Mouse (Mus musculus) CH12.LX (cell line): Measurements from ENCODE around the gene Pus7l. TPM values are rescaled to one million over a fixed set of nuclear protein-coding genes. Genes with fewer than 3 reads are reported as not detected.

Experiments used
- DNase-seq: peaks from one replicate; pipeline ENCODE4 v3.0.0-alpha.2; 2013; ENCODE audit errors: extremely low read depth
- H3K27ac ChIP-seq: 2 replicates; pipeline ENCODE4 v1.5.1; 2012; ENCODE audit warnings: low read depth, mild to moderate bottlenecking, control low read depth, moderate library complexity; ENCODE audit not compliant: insufficient read depth
- H3K27me3 ChIP-seq: replicated peaks from 2 replicates; pipeline ENCODE3; 2012; ENCODE audit warnings: inconsistent platforms
- H3K36me3 ChIP-seq, 2 experiments: replicated peaks in 1 of 2; 2 replicates each; pipeline versions ENCODE3 to v1.6.1; 2012; ENCODE audit warnings: inconsistent platforms in 1 of 2, low read length in 1 of 2, mild to moderate bottlenecking in 1 of 2, mixed read lengths in 1 of 2, moderate library complexity in 1 of 2; ENCODE audit not compliant: control insufficient read depth in 1 of 2, insufficient read depth in 1 of 2
- H3K4me1 ChIP-seq, 2 experiments: 2 replicates each; pipeline ENCODE4 v1.6.1; 2012; ENCODE audit warnings: inconsistent platforms in 1 of 2, moderate library complexity in 1 of 2; ENCODE audit not compliant: insufficient read depth in 2 of 2, control insufficient read depth in 1 of 2
- H3K4me2 ChIP-seq: 2 replicates; pipeline ENCODE4 v1.6.1; 2012; ENCODE audit warnings: low read depth, mild to moderate bottlenecking, control low read depth; ENCODE audit not compliant: poor library complexity, insufficient read depth, severe bottlenecking
- H3K4me3 ChIP-seq, 3 experiments: fragments of 150-350 bp in 1 of 3; sonication (generic) in 1 of 3; replicated peaks in 1 of 3; 2 replicates each; pipeline versions ENCODE3 to v1.5.1; 2011 to 2012; ENCODE audit warnings: low read depth in 2 of 3, low read length in 2 of 3, mild to moderate bottlenecking in 2 of 3, moderate library complexity in 2 of 3, control low read depth in 1 of 3, improper control_type of control experiment in 1 of 3, inconsistent platforms in 1 of 3, mixed read lengths in 1 of 3; ENCODE audit not compliant: poor library complexity in 1 of 3
- H3K79me2 ChIP-seq: replicated peaks from 2 replicates; pipeline ENCODE4 v1.6.1; 2012; ENCODE audit warnings: mild to moderate bottlenecking, moderate library complexity; ENCODE audit not compliant: control insufficient read depth, poor library complexity, insufficient read depth, severe bottlenecking; ENCODE audit errors: extremely low read depth
- H3K9ac ChIP-seq: 2 replicates; pipeline ENCODE4 v1.6.1; 2012; ENCODE audit warnings: low read depth, mild to moderate bottlenecking, control low read depth, moderate library complexity; ENCODE audit not compliant: insufficient read depth
- H3K9me3 ChIP-seq: replicated peaks from 2 replicates; pipeline ENCODE3; 2012; ENCODE audit warnings: low read length, inconsistent platforms, mixed read lengths
- CTCF ChIP-seq, 2 experiments: IDR thresholded peaks in 1 of 2; conservative IDR thresholded peaks in 1 of 2; 2 replicates each; pipeline ENCODE4 v1.5.1; 2011 to 2012; ENCODE audit warnings: low read depth in 2 of 2, low read length in 2 of 2, improper control_type of control experiment in 1 of 2, inconsistent platforms in 1 of 2, mild to moderate bottlenecking in 1 of 2, moderate library complexity in 1 of 2
- ETS1 ChIP-seq: conservative IDR thresholded peaks from 2 replicates; pipeline ENCODE4 v1.6.1; 2012; ENCODE audit warnings: low read depth, mild to moderate bottlenecking, inconsistent platforms, low read length, improper control_type of control experiment, moderate library complexity
- GABPA ChIP-seq: IDR thresholded peaks from 2 replicates; pipeline ENCODE4 v1.6.1; 2012; ENCODE audit warnings: low read depth, low read length, improper control_type of control experiment, inconsistent platforms; ENCODE audit not compliant: insufficient replicate concordance
- JUND ChIP-seq: conservative IDR thresholded peaks from 2 replicates; pipeline ENCODE4 v1.6.1; 2011; ENCODE audit warnings: low read depth, low read length, improper control_type of control experiment
- KAT2A ChIP-seq: IDR thresholded peaks from 2 replicates; pipeline ENCODE4 v1.6.1; 2012; ENCODE audit warnings: low read length, improper control_type of control experiment, inconsistent platforms; ENCODE audit not compliant: insufficient replicate concordance
- MAX ChIP-seq: IDR thresholded peaks from 2 replicates; pipeline ENCODE4 v1.6.1; 2011; ENCODE audit warnings: low read length, improper control_type of control experiment
- MXI1 ChIP-seq: IDR thresholded peaks from 2 replicates; pipeline ENCODE4 v1.6.1; 2011; ENCODE audit warnings: mild to moderate bottlenecking, low read depth, low read length, improper control_type of control experiment
- NELFE ChIP-seq: IDR thresholded peaks from 2 replicates; pipeline ENCODE4 v1.6.1; 2011; ENCODE audit warnings: low read depth, low read length, improper control_type of control experiment
- PAX5 ChIP-seq: IDR thresholded peaks from 2 replicates; pipeline ENCODE4 v1.6.1; 2012; ENCODE audit warnings: low read length, inconsistent platforms, mixed read lengths
- SIN3A ChIP-seq: IDR thresholded peaks from 2 replicates; pipeline ENCODE4 v1.6.1; 2012; ENCODE audit warnings: low read length, improper control_type of control experiment, inconsistent platforms
- TBP ChIP-seq: conservative IDR thresholded peaks from 2 replicates; pipeline ENCODE4 v1.6.1; 2011; ENCODE audit warnings: low read depth, low read length, improper control_type of control experiment
- UBTF ChIP-seq: IDR thresholded peaks from 2 replicates; pipeline ENCODE4 v1.6.1; 2012; ENCODE audit warnings: low read depth, mild to moderate bottlenecking, inconsistent platforms, low read length, improper control_type of control experiment, moderate library complexity
- USF1 ChIP-seq: IDR thresholded peaks from 2 replicates; pipeline ENCODE4 v1.6.1; 2014; ENCODE audit warnings: low read depth, mild to moderate bottlenecking, inconsistent platforms, low read length, improper control_type of control experiment
- ZMIZ1 ChIP-seq: IDR thresholded peaks from 2 replicates; pipeline ENCODE4 v1.6.1; 2012; ENCODE audit warnings: low read depth, mild to moderate bottlenecking, inconsistent platforms, low read length, improper control_type of control experiment
- ZNF384 ChIP-seq: IDR thresholded peaks from 2 replicates; pipeline ENCODE4 v1.6.1; 2012; ENCODE audit warnings: low read depth, low read length, improper control_type of control experiment, inconsistent platforms
- dilution Hi-C: fragments of 300-500 bp; cut with MboI; formaldehyde crosslinking; loops from 2 replicates; pipeline ENCODE4 v1.14.3; 2020; ENCODE audit warnings: low sequenced_read_pairs; ENCODE audit not compliant: extremely low pct_unique_long_range_greater_than_20kb, extremely low pct_ligation_motif_present
- in situ Hi-C: fragments of 300-500 bp; cut with MboI; formaldehyde crosslinking; loops from 3 replicates; pipeline ENCODE4 v1.14.3; 2019; ENCODE audit warnings: low sequenced_read_pairs, low pct_ligation_motif_present, low pct_unique_long_range_greater_than_20kb, mixed read lengths
- polyA plus RNA-seq: library from polyadenylated mRNA; unstranded; fragments of >175 nt; gene quantifications from 2 replicates; pipeline ENCODE4 v1.2.1, GENCODE M21; 2012; ENCODE audit warnings: low read depth; ENCODE audit not compliant: insufficient read length
- total RNA-seq, 2 experiments: library from RNA; depleted of rRNA; stranded (reverse); fragments of 300-350 nt in 1 of 2; fragments of >200 nt in 1 of 2; gene quantifications; 2 replicates each; pipeline ENCODE4 v1.2.3; 2012 to 2014

The Pus7l gene
- total and polyA plus RNA-seq, 3 experiments, result 14.8 to 16.9 (median 15.2) TPM

GRCm38 (mm10) chr15:94571501-94571900 lies 28.2 kb upstream of the Pus7l start:
- no peak for DNase-seq
- H3K27ac ChIP-seq, result no peak overlapping the region
- TF ChIP-seq ZNF384, result no peak
- TF ChIP-seq ZMIZ1, result no peak
- no peak for TF ChIP-seq MAX
- no peak for TF ChIP-seq PAX5
- no peak for TF ChIP-seq NELFE
- no peak for TF ChIP-seq CTCF (conservative IDR thresholded peaks at IDR 0.05 in 1 of 2, IDR thresholded peaks at IDR 0.05 in 1 of 2; ENCODE audit: low read depth in 2 of 2, low read length in 2 of 2)
- no peak for TF ChIP-seq KAT2A
- TF ChIP-seq SIN3A, result no peak
- no peak for TF ChIP-seq GABPA
- in situ Hi-C loops, result no loop called here
- H3K4me3 ChIP-seq, result no peak overlapping the region
- no peaks in the 10 kb centered on the region for H3K27me3 ChIP-seq
- H3K9ac ChIP-seq, result no peak overlapping the region
- dilution Hi-C loops, result no loop called here
- H3K79me2 ChIP-seq, result no peaks in the 10 kb centered on the region
- no peak overlapping the region for H3K4me2 ChIP-seq
- no peaks in the 10 kb centered on the region for H3K4me1 ChIP-seq
- peaks cover 7 to 30% of the 10 kb centered on the region in 2 experiments for H3K36me3 ChIP-seq
- no peaks in the 10 kb centered on the region for H3K9me3 ChIP-seq

DNA sequence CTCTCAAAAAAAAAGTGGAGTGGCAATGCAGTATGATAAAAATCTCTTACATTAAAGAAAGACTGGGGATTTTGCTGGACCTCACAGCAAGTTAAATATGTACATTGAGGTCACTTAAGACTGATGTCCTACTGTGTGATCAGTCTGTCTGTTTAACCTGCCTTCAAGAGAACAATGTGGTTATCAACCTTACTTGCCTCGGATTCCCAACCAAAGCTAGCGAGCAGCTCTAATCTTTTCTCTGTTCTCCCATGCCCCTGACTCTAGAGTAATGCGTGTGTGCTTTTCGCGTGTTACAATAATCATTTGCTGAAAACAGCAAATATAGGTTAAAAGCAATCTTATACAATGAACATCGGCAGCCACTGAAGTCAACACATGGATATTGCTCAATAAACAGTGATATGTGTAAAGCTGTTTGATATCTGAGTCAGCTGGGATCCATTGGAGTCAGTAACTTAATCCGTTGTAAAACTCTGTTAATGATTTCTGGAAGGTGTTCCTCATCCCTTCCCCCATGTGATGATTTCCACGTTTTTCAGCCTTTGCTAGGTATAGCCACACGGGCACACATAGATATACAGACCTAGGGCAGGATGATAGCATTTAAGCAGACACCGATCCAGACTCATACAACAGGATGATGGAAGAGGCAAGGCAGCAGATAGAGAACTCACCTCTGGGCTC lies 25.3 kb upstream of the Pus7l start:
- in situ Hi-C loops, result no loop called here
- Histone ChIP-seq H3K4me1 (peaks cover 0 to 18% of the 10 kb centered on the region in 2 experiments; a peak in 2 of 4 replicates), H3K79me2 (no peaks in the 10 kb centered on the region), H3K4me3 (no peak overlapping the region), H3K9me3 (no peaks in the 10 kb centered on the region), H3K27ac (no peak overlapping the region), H3K4me2 (no peak overlapping the region), H3K27me3 (no peaks in the 10 kb centered on the region), H3K36me3 (peaks cover 9 to 47% of the 10 kb centered on the region in 2 experiments), H3K9ac (no peak overlapping the region)
- TF ChIP-seq CTCF (conservative IDR thresholded peaks at IDR 0.05 in 1 of 2, IDR thresholded peaks at IDR 0.05 in 1 of 2; ENCODE audit: low read depth in 2 of 2, low read length in 2 of 2), result no peak
- no peak for TF ChIP-seq SIN3A
- TF ChIP-seq JUND, result no peak
- no peak for TF ChIP-seq GABPA
- TF ChIP-seq ETS1, result no peak
- no peak for TF ChIP-seq UBTF
- no peak for TF ChIP-seq KAT2A
- TF ChIP-seq MXI1, result no peak
- TF ChIP-seq TBP, result no peak
- TF ChIP-seq NELFE, result no peak
- TF ChIP-seq USF1, result no peak
- dilution Hi-C loops, result no loop called here
- DNase-seq, result no peak
